Mouse (Mus musculus) cerebellum, adult 11 months (tissue): ENCODE data around the gene Pax1.

ENCODE experiments used
- DNase-seq: peaks from one replicate; pipeline ENCODE4 v3.0.0; 2022

The Pax1 gene

DNA sequence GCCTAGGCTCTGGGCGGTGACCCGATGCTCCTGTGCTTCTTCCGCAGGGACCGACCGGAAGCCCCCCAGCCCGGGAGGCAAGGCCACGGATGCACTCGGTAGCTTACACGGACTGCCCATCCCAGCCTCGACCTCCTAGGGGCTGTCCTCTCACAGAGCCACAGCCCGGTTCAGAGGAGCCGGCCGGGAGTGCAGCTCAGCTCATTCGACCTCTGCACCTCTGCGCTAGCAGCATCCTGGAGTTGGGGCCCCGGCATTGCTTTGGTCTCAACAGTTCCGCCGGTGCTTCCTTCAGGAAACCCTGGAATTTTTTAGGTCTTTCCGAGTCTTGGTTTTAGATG, 11.9 kb downstream of the Pax1 start:
- DNase-seq, result no peak

DNA sequence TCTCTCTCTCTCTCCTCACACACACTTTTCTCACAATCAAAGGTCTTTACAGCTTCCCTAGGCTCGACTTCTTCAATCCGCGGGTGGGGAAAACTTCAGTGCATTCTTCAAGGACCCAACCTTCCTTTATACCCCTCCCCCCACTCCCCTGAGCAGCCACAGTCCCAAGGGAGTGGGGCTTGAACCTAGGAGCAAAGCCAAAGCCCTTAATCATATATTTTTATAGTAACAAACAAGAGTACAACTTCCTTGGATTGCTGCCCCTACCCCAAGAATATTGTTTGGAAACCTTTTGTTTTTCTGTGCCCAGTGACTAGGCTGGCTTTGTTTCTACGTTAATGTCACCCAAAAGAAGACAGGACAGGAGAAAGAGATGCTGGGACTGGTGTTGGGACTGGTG, 12.5 kb downstream of the Pax1 start:
- no peak for DNase-seq

DNA sequence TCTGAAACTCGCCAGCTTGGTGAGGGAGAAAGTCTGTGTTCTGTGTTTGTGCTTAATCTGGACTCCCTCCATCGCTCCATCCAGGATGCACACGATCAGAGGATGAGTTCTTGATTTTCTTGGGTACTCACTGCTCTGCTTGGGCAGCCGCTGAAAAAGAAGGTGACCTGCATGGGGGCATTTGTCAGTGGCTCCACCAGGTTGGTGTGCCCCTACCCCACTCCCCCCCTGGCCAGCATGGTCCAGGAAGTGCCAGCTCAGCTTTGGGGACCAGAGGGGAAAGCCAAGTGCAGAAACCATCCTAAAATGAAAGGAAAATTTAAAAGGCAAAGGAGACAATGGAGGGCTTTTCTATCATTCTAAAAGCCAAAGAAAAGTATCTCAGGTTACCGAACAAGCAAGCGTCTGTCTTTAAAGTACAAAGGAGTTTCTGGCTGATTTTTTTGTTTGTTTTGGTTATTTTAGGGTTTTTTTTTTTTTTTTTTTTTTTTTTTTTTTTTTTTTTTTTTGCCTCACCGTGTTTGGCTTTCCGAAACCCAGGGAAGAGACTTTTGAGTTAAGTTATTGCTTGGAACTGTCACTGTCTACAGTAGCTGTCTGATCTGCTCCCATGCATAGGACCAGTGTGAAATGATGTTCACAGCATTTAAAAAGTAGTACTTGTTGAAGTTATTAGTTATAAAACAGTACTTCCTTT, 13.4 kb downstream of the Pax1 start:
- no peak for DNase-seq

DNA sequence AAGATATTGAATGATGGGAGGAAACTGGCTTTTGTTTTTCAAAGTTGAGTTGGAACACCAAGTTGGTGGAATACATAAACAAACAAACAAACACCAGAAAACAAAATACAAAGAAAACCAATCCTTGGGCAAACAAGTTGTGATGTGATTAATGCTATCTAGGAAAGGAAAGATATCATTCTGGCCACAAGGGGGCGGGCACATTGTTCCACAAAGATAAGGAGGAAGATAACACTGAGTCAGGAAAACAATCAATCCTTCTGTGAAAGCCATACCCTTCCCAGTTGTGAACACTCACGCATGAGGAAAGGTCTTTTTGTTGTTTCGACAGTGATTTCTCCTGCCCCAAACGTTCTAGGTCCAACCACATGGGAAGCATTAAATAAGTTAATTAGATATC, 17.2 kb downstream of the Pax1 start:
- no peak for DNase-seq

DNA sequence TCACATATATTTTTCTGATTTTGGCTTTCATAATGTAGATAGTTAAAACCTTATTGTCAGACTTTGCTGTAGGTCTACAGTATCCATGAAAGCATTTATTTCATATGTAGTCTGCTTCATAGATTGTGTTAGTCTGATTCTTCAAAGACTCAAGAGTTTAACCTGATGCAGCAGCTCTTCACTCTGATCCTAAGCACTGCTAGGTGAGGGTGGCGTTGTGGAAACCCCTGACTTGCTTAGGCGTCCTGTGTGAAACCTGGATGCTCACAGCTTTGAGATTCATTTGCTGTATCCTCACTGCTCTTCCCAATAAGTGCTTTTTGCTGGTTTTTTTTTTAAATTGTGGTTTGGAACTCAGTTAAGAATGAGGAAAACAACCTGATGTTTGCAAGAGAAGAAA, 21.6 kb downstream of the Pax1 start:
- no peak for DNase-seq

DNA sequence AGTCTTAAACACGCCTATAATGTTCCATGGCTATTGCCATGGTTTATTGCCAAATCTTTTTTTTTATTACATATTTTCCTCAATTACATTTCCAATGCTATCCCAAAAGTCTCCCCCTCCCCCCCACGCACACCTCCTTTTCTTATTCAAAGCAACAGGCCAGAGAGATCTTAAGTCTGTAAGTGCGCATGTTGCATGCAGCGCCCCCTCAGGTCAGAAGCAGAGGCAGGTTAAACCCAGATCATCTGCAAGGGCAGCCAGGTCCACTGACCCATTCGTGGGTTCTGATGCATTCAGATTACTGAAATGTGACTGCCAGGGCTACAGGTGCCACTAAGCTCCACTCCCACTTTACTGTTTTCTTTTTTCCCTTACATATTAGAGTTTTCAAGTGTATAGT, 25.2 kb downstream of the Pax1 start:
- no peak for DNase-seq

DNA sequence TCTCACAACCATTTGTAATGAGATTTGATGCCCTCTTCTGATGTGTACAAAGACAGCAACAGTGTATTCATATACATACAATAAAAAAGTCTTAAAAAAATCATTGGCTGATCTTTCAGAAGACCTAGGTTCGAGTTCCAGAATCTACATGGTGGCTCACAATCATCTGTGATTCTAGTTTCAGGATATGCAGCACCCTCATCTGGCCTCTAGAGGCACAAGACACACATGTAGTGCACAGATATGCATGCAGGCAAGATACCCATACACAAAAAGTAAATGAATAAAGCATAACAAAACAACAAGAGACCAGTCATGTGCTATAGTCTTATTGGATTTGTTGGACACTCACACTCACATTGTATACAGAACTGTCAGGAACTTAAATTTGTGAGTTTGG, 47.6 kb downstream of the Pax1 start:
- no peak for DNase-seq

DNA sequence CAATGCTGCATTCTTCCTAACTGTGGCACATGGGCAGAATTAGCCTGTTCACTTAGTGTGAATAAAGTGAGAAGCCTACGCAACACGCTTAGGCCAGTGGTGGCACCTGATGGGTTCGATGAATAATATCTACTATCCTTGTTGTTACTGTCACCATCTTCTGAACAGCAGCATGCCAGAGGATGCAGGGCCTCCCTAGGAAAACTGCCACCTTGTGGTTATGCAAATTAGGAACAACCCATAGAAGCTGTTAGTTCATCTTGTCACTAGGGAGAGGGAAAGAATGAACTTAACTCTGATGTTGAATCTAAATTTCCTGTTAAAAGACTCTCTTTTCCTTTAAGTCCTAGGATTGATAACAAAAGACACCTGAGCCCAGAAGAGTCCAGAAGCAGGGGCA, 53.3 kb downstream of the Pax1 start:
- no peak for DNase-seq

DNA sequence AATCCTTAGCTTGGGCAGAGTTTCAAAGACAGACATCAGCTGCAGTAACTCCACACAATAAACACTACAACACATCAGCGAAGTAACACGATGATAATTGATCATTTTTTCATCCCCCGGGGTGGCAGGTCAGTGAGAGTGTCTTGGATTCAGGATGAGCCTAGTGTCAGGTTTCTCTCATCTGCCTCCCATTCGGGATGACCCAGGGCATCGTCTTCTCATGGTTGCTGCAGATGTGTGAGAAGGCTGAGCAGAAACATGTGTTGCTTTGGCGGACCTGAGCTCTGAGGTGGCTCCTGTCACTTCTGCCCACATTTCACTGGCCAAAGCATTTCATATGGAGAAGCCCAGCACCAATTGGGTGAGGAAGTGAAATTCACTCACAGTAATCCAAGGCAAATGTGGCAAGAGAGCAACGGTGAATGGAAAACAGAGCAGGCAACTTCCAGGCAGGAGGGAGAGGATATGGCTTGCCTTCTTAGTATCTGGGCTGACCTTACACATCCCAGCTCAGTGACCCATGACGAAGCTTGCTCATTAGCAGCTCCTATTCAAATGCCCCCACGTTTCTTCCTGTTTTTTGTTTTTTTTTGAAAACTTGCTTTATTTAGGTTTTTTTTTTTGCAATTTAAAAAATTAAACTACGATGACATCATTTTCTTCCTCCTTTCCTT, 63.0 kb downstream of the Pax1 start:
- DNase-seq, result no peak

DNA sequence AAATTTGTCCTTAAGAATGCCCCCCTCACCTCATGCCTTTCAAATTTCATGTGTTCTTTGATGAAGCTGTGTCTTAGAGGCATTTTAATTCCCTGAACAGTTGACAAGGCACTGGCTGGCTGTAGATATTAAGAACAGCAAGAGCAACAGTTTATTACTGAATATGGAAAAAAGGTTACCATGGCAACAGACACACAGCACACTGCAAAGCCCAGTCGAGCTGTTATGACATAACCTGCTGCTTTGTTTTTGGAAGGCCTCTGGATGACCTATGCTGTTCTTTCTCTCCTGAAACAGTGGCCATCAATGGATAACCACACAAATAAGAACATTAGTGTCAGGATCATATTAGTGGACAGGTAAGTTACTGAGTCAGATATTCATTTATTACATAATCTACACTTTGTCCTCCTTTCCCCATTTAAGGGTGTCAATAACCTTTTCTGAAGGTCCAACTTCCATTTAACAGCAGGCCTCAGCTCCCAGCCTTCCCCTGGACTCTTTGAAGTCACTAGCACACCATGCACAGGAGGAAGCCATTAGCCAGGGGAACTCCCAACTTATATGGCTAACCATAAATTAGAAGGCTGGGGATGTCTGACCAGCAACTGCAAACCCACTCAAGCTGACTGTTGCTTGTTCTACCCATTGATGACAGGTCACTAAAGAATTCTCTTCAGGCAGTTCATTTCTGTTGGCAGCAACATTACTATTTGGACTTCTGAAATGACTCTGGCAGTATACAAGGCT, 68.1 kb downstream of the Pax1 start:
- no peak for DNase-seq

DNA sequence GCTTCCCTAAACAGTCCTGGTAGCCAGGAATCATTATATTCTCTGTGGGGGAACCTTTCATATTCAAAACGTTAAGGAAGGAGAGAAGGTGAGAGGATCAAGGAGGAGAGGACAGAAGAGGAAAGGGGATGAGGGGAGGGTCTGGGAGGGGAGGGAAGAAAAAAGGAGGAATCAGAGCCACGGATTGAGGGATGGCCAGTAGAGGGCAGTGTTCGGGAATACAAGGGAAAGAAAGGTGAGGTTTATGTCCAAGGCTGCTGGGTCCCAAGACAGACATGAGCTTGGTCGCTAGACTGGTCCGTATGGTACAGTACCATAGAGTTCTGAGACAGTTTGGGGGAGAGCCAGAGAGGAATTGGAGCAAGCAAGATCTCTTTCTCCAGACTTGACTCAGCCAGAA, 71.4 kb downstream of the Pax1 start:
- no peak for DNase-seq
